Mouse (Mus musculus) heart, embryonic 13.5 days (tissue): ENCODE measurements around the gene Aagab. TPM values are rescaled to one million over a fixed set of nuclear protein-coding genes. Genes with fewer than 3 reads are reported as not detected.
A peak's percentile ranks its signal among the peaks of the same experiment; 100 is the strongest.

Source experiments
- ATAC-seq: fragments of 200-750 bp; cut with Nextera tagmentation; 2 replicates; pipeline ENCODE4 v1.8.0; 2017; ENCODE audit warnings: moderate TSS enrichment; ENCODE audit not compliant: insufficient number of reproducible peaks, low FRiP score, low TSS enrichment; ENCODE audit errors: extremely low read depth
- H3K27ac ChIP-seq: fragments of 300-500 bp; sonication (generic); replicated peaks from 2 replicates; pipeline ENCODE4 v1.5.1; 2015; ENCODE audit warnings: moderate library complexity, mild to moderate bottlenecking, inconsistent platforms
- H3K27me3 ChIP-seq: fragments of 300-500 bp; sonication (generic); replicated peaks from 2 replicates; pipeline ENCODE4 v1.6.1; 2015; ENCODE audit warnings: mild to moderate bottlenecking, inconsistent platforms
- H3K36me3 ChIP-seq: fragments of 300-500 bp; sonication (generic); 2 replicates; pipeline ENCODE4 v1.6.1; 2015; ENCODE audit warnings: mild to moderate bottlenecking, inconsistent platforms
- H3K4me1 ChIP-seq: fragments of 300-500 bp; sonication (generic); 2 replicates; pipeline ENCODE4 v1.6.1; 2015; ENCODE audit warnings: inconsistent platforms
- H3K4me2 ChIP-seq: fragments of 300-500 bp; sonication (generic); 2 replicates; pipeline ENCODE4 v1.6.1; 2015; ENCODE audit warnings: inconsistent platforms, mild to moderate bottlenecking, moderate library complexity
- H3K4me3 ChIP-seq: fragments of 300-500 bp; sonication (generic); 2 replicates; pipeline ENCODE4 v1.5.1; 2015; ENCODE audit warnings: moderate library complexity, mild to moderate bottlenecking, inconsistent platforms
- H3K9ac ChIP-seq: fragments of 300-500 bp; sonication (generic); 2 replicates; pipeline ENCODE4 v1.6.1; 2015; ENCODE audit warnings: inconsistent platforms, mild to moderate bottlenecking, moderate library complexity
- H3K9me3 ChIP-seq: fragments of 300-500 bp; sonication (generic); 2 replicates; pipeline ENCODE4 v1.6.1; 2016; ENCODE audit warnings: inconsistent platforms
- WGBS: fragments of 180-500 bp; shearing (Covaris S2); methylation state at CpG from one replicate; pipeline ENCODE4 v1.1.7; 2015; ENCODE audit warnings: mixed read lengths; 5-methylcytosine and 5-hydroxymethylcytosine counted together
- polyA plus RNA-seq: library from polyadenylated mRNA; unstranded; fragments of >200 nt; fragmentation: Nextera tagmentation; extraction: Ambion mirVana; gene quantifications from 2 replicates; pipeline ENCODE4 v1.2.1, GENCODE M21; 2015

The Aagab gene
- polyA plus RNA-seq = 21.8 and 23.1 TPM in 2 replicates

DNA sequence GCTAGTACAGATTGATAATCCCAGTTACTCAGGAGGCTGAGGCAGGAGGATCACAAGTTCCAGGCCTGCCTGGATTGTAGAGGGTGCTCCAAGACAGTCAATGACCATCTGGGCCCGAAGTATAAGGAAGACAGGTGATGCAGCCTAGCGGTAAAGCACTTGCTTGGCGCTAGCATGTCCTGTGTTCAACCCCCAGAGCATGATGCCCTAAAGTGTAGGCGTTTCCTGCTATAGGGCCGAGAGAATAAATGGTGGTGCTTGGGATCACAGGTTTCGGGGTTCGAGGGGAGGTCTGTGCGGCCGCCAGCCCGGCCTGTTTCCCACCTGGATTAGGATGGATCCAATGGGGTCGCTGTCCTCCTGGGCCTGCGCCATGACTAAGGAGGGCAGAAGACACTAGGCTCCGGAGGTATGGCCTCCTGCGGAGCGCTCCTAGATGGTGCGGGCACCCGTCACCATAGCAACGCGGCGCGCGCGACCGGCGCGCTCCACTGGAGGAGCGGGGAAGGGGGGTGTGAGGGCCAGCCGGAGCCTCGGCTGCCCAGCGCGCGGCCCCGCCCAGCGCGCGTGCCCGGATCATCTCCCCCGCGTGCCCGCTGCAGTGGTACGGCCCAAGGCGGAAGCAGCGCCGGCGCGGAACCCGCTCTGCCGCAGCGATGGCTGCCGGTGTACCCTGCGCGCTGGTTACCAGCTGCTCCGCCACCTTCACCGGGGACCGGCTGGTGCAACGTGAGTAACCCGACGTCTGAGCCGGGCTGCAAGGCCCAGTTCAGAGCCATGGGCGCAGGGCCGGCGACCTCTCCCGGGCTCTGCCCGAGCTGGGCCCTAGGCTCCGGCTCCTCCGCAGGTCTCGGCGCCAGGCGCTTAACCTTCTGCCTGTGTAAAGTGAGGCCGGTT is at the start of gene Aagab, which contains the start of gene Iqch:
Gene Aagab, plus strand, starts transcription at position 618 of the 897 bp plus-strand sequence.
Gene Iqch, minus strand, starts transcription at position 451 of the 897 bp plus-strand sequence.
- H3K27ac ChIP-seq = peak within 1 kb of the TSS; percentile 22
- H3K36me3 ChIP-seq = no peaks in the 10 kb centered on the region
- WGBS = 2% methylated on average over 69 of the region's 70 CpGs
- ATAC-seq = peak; percentile 100
- H3K9me3 ChIP-seq = no peaks in the 10 kb centered on the region
- H3K4me1 ChIP-seq = peaks cover 31% of the 10 kb centered on the region
- no peaks in the 10 kb centered on the region for H3K27me3 ChIP-seq
- H3K9ac ChIP-seq = peak within 1 kb of the TSS; percentile 89
- H3K4me2 ChIP-seq = peak within 1 kb of the TSS; percentile 87
- peak within 1 kb of the TSS; percentile 77 for H3K4me3 ChIP-seq

DNA sequence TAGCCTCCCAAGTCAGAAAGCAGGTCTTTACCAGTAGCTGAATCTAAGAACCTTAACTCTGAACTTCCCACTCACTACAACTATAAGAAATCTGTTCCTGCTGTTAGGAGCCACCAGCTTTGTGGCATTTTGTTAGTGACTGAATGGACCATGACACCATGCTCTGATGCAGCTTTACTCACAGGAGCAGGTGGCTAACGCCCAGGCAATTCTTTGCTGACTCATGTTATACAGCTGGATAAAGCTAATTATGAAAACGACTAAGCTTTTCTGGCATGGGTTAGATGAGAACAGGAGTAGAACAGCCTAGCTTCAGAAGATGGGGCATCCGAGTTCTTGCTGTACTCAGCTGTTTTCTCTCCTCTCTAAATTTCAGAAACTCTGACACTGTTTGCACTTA is 48.8 kb upstream of the Aagab start:
- WGBS = 69% methylated on average over 3 of the region's 3 CpGs
- Histone ChIP-seq H3K4me3 (no peak overlapping the region), H3K4me1 (peaks cover 10% of the 10 kb centered on the region), H3K9ac (no peak overlapping the region), H3K9me3 (no peaks in the 10 kb centered on the region), H3K36me3 (no peaks in the 10 kb centered on the region), H3K4me2 (no peak overlapping the region), H3K27me3 (peaks cover 12% of the 10 kb centered on the region; the same call in 1 of the 2 replicates), H3K27ac (no peak overlapping the region)
- ATAC-seq = no peak

DNA sequence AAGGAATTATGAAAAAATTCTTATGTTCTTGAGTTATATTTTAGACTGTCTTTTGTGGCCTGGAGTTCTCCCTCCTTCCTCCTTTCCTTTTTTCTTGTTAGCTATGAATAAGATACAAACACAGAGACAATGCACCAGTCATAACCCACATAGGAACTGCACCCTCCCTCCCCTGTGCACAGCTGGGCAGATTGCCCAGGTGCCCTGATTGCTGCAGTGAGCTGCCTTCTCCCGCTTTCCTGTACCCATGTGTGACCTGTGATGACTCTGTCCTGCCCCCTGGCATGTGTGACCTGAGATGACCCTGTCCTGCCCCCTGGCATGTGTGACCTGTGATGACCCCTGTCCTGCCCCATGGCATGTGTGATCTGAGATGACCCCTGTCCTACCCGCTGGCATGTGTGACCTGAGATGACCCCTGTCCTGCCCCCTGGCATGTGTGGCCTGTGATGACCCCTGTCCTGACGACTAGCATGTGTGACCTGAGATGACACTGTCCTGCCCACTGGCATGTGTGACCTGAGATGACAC is 46.9 kb upstream of the Aagab start:
- no peak overlapping the region for H3K4me3 ChIP-seq
- no peak overlapping the region for H3K27ac ChIP-seq
- ATAC-seq = no peak
- peaks cover 3% of the 10 kb centered on the region; the same call in 1 of the 2 replicates for H3K4me1 ChIP-seq
- no peak overlapping the region for H3K4me2 ChIP-seq
- peaks cover 7% of the 10 kb centered on the region for H3K27me3 ChIP-seq
- H3K9me3 ChIP-seq = no peaks in the 10 kb centered on the region
- H3K9ac ChIP-seq = no peak overlapping the region
- WGBS = 50% methylated on average over 3 of the region's 3 CpGs
- no peaks in the 10 kb centered on the region for H3K36me3 ChIP-seq

DNA sequence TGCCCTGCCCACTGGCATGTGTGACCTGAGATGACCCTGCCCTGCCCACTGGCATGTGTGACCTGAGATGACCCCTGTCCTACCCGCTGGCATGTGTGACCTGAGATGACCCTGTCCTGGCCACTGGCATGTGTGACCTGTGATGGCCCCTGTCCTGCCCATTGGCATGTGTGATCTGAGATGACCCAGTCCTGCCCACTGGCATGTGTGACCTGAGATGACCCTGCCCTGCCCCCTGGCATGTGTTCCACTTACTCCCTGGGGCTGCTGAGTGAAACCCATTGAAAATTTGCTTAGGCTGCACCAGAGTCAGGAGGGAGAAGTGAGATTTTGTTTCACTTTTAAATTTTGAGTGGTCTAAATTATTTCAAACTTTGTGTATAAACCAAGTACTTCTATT is 46.1 kb upstream of the Aagab start:
- H3K27me3 ChIP-seq = peaks cover 6% of the 10 kb centered on the region
- no peak overlapping the region for H3K9ac ChIP-seq
- WGBS = 62% methylated on average over 1 of the region's 1 CpGs
- no peak overlapping the region for H3K27ac ChIP-seq
- H3K4me3 ChIP-seq = no peak overlapping the region
- no peak overlapping the region for H3K4me2 ChIP-seq
- no peaks in the 10 kb centered on the region for H3K36me3 ChIP-seq
- no peak for ATAC-seq
- H3K4me1 ChIP-seq = peaks cover 3% of the 10 kb centered on the region; the same call in 1 of the 2 replicates
- no peaks in the 10 kb centered on the region for H3K9me3 ChIP-seq

DNA sequence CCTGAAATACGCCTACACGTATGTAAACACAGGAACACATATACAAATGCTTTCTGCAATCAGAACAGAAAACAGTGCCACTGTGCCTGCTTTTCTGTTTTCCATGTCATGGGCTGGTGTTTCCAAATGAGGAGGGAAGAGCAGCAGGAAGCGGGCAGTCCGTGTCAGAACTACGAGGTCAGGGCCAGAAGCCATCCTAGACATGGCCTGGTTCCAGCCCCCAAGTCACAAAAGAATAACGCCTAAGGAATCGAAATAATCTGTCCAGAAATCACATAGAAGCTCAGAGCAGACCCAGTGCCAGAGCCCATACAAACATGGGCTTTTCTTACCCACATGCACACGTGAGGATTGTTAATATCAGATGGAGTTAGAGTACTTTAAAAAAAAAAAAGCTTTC is 45.5 kb upstream of the Aagab start:
- WGBS = 68% methylated on average over 8 of the region's 8 CpGs
- Histone ChIP-seq H3K4me1 (peaks cover 3% of the 10 kb centered on the region; the same call in 1 of the 2 replicates), H3K4me3 (no peak overlapping the region), H3K27me3 (peaks cover 9% of the 10 kb centered on the region), H3K36me3 (no peaks in the 10 kb centered on the region), H3K9ac (no peak overlapping the region), H3K4me2 (no peak overlapping the region), H3K9me3 (no peaks in the 10 kb centered on the region), H3K27ac (no peak overlapping the region)
- no peak for ATAC-seq

DNA sequence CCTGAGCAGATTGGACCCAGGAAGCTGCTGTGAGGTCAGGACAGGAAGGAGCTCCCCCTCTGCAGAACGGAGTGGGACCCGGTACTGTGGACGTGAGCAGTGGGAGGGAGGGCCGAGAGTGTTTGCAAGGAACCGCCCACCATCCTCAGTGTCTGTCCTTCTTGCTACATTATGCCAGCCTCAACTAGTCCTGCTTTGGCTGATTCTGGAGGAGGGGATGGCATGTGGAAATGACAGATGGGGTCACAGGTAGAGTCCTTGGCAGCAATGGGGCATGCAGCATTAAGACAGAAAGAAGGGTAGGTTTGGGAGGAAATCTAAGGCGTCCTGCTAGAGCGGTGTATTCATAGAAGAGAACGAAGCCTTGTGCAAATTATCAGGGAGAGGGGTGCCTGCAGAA is 40.5 kb upstream of the Aagab start:
- no peak overlapping the region for H3K4me2 ChIP-seq
- ATAC-seq = no peak
- H3K9ac ChIP-seq = no peak overlapping the region
- no peaks in the 10 kb centered on the region for H3K9me3 ChIP-seq
- WGBS = 69% methylated on average over 8 of the region's 8 CpGs
- H3K36me3 ChIP-seq = no peaks in the 10 kb centered on the region
- no peak overlapping the region for H3K4me3 ChIP-seq
- no peak overlapping the region for H3K27ac ChIP-seq
- H3K27me3 ChIP-seq = peaks cover 24% of the 10 kb centered on the region
- H3K4me1 ChIP-seq = no peaks in the 10 kb centered on the region

DNA sequence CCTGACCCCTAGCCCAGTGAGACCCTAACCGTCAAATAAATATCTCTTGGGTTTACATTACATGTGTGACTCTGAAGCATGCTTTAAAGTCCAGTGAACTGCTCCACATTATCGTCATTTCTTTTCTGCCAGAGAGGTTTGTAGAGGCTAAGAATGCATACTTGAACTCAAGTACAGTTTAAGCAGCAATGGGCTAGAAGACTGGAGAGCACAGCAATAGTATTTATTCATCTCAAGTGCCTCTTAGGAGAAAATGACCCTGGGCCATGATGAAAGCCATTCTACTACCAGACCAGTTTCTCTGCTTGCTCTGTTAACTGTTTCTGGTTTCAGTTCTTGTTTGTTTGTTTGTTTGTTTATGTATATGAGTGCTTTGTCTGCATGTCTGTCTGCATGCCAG is 39.0 kb upstream of the Aagab start:
- H3K4me3 ChIP-seq = no peak overlapping the region
- peaks cover 7% of the 10 kb centered on the region for H3K4me1 ChIP-seq
- H3K9ac ChIP-seq = no peak overlapping the region
- no peak for ATAC-seq
- H3K27me3 ChIP-seq = peaks cover 23% of the 10 kb centered on the region
- 33% methylated on average over 2 of the region's 2 CpGs for WGBS
- no peaks in the 10 kb centered on the region for H3K9me3 ChIP-seq
- no peak overlapping the region for H3K4me2 ChIP-seq
- no peaks in the 10 kb centered on the region for H3K36me3 ChIP-seq
- H3K27ac ChIP-seq = no peak overlapping the region

DNA sequence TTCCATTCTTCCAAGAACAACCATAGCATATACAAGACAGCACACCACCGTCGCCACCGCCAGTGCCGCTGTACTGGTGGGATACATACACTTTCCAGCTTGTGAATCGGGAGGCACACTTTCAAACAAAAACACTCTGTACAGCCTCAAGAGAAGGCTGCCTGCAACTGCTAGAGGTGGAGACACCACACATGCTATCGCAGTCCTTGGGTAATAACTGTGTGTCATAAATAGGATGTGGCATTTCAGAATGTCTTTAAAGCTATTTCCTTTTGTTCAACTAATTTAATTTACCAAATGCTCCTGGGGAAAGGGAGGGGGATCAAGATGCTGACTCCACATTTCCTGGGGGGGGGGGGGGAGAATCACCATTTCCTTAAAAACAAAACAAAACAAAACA is 34.1 kb upstream of the Aagab start:
- 0 out of 2 replicates have a peak, but pooled peaks cover 6% of the 10 kb centered on the region for H3K27me3 ChIP-seq
- 73% methylated on average over 6 of the region's 6 CpGs for WGBS
- no peak overlapping the region for H3K9ac ChIP-seq
- H3K27ac ChIP-seq = no peak overlapping the region
- H3K4me3 ChIP-seq = no peak overlapping the region
- peak overlapping the region; percentile 53 for H3K4me2 ChIP-seq
- H3K4me1 ChIP-seq = peaks cover 26% of the 10 kb centered on the region
- ATAC-seq = no peak
- H3K9me3 ChIP-seq = no peaks in the 10 kb centered on the region
- no peaks in the 10 kb centered on the region for H3K36me3 ChIP-seq

DNA sequence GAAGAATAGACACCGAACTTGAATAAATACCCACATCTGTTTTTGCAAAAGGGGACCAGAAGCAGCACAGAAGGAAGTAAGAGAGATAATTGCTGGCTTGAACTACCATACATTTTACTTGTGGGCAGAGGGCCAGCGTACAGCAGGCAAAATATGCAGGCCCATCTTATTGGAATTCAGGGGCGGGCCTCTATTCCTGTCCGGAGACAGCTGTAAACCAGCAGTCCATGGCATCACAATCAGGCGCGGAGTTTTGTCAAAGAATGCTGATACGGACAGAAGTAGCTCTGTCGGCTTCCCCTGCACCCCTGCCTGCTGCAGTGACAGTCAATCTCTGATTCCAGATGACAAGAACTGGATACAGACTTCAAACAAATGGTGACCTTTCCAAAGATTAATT is 33.7 kb upstream of the Aagab start:
- no peaks in the 10 kb centered on the region for H3K9me3 ChIP-seq
- H3K27me3 ChIP-seq = 0 out of 2 replicates have a peak, but pooled peaks cover 6% of the 10 kb centered on the region
- no peaks in the 10 kb centered on the region for H3K36me3 ChIP-seq
- no peak overlapping the region for H3K27ac ChIP-seq
- H3K9ac ChIP-seq = no peak overlapping the region
- WGBS = 13% methylated on average over 8 of the region's 8 CpGs
- H3K4me2 ChIP-seq = peak overlapping the region; percentile 53
- no peak overlapping the region for H3K4me3 ChIP-seq
- ATAC-seq = no peak
- peaks cover 26% of the 10 kb centered on the region for H3K4me1 ChIP-seq

DNA sequence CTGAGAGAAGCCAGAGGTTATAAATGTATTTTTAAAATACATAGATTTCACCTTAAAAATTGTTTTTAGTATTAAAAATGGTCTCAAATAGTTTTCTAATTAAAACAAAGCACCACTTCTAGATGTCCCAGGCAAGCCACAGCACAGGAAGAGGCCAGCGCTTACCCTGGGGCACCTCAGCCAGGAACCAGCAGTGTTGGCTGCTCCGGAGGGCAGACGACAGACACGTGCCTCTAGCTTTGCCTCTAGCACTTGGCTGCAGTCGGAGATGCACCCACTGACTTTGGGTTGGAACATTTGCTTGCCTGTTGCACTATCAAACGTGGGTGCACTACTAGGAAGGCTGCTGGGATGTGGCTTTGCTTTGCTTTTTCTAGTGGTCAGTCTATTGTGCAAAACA is 30.6 kb upstream of the Aagab start:
- Histone ChIP-seq H3K9me3 (no peaks in the 10 kb centered on the region), H3K4me2 (no peak overlapping the region), H3K4me3 (no peak overlapping the region), H3K36me3 (no peaks in the 10 kb centered on the region), H3K27me3 (0 out of 2 replicates have a peak, but pooled peaks cover 2% of the 10 kb centered on the region), H3K27ac (no peak overlapping the region), H3K9ac (no peak overlapping the region), H3K4me1 (peaks cover 26% of the 10 kb centered on the region)
- WGBS = 28% methylated on average over 6 of the region's 6 CpGs
- ATAC-seq = no peak

DNA sequence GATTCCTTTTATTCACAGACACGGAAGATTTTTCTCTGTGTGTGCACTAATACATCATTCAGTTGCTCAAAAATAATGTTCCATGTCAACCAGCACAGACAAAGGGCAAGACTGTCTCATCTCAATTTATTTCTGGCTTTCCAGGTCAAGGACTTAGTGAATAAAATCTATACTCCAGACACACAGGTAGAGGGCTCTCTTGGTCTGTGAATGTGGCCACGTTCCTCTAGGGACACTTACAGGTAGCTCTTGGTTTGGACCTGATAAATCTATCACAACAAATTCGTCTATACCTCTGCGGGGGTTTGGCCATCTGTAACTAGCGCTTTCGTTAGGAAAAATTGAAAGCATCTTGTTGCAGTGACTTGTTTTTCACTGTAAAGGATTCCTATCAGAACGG is 29.6 kb upstream of the Aagab start:
- Histone ChIP-seq H3K9ac (no peak overlapping the region), H3K36me3 (no peaks in the 10 kb centered on the region), H3K27ac (no peak overlapping the region), H3K27me3 (0 out of 2 replicates have a peak, but pooled peaks cover 3% of the 10 kb centered on the region), H3K9me3 (no peaks in the 10 kb centered on the region), H3K4me1 (peaks cover 25% of the 10 kb centered on the region), H3K4me2 (no peak overlapping the region), H3K4me3 (no peak overlapping the region)
- WGBS = 71% methylated on average over 7 of the region's 7 CpGs
- no peak for ATAC-seq
